Mouse (Mus musculus) left cerebral cortex, adult 9 months (tissue): ENCODE data around the gene Rab5c.

Experiments used
- DNase-seq, 2 experiments: peaks; one replicate each; pipeline ENCODE4 v3.0.0; 2022; ENCODE audit warnings: low spot score in 2 of 2

Gene Rab5c

GRCm38 (mm10) chr11:100702081-100702851 lies 35.7 kb downstream of the Rab5c start:
- DNase-seq, result peak in 1 of 2 experiments; percentile 70

GRCm38 (mm10) chr11:100701301-100701700 lies 36.7 kb downstream of the Rab5c start:
- no peak for DNase-seq

DNA sequence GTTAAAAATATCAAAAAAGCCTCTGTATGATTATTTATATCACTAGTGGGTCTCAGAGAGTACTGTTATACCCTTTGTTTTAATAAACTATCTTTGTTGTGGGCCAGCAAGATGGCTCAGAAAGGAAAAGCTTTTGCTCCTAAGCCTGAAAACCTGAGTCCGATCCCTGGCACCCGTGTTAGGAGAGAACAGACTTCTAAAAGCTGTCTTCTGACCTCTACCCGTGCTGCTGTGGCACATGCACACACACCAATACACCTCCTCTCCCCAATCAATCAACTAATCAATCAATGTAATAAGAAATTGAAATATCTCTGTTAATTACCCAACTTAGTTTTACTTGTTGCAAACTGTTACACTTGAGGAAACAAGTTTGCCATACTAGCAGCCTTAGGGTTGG lies 37.3 kb downstream of the Rab5c start:
- no peak for DNase-seq

DNA sequence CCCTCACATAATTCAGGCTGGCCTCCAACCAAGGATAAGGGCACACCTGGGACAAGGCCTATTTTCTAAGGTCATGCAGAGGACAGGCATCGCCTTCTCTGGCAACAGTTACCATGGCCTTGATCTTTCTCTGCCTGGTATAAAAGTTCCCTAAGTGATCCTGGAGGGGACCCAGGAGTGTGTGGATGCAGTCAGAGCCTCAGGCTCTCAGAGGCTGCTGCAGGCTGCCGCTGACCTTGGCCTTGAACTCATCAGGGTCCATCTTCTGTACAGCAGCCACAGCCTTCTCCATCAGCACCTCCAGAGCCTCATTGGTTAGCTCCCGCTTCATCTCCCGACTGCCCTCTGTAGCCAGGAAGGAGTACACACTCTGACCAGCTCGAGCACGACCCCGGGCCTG lies 40.1 kb downstream of the Rab5c start:
- DNase-seq, result no peak

GRCm38 (mm10) chr11:100694926-100695325 lies 43.1 kb downstream of the Rab5c start:
- DNase-seq, result peak in 1 of 2 experiments; percentile 72

- no peak for DNase-seq
Measured at GRCm38 (mm10) chr11:100693154-100693553, 44.9 kb downstream of the Rab5c start.

- DNase-seq, result no peak
Measured at GRCm38 (mm10) chr11:100692164-100692616, 45.8 kb downstream of the Rab5c start, which contains the start of gene Zfp385c. Gene Zfp385c (minus strand): TSS chr11:100692455.

- DNase-seq, result no peak
Measured at GRCm38 (mm10) chr11:100690389-100690788, 47.6 kb downstream of the Rab5c start.

GRCm38 (mm10) chr11:100688443-100688842 lies 49.6 kb downstream of the Rab5c start:
- DNase-seq, result no peak

- DNase-seq, result no peak
Measured at GRCm38 (mm10) chr11:100687265-100687664, 50.8 kb downstream of the Rab5c start.

GRCm38 (mm10) chr11:100685371-100685770 lies 52.6 kb downstream of the Rab5c start:
- DNase-seq, result no peak

GRCm38 (mm10) chr11:100684084-100684483 lies 53.9 kb downstream of the Rab5c start:
- DNase-seq, result no peak

DNA sequence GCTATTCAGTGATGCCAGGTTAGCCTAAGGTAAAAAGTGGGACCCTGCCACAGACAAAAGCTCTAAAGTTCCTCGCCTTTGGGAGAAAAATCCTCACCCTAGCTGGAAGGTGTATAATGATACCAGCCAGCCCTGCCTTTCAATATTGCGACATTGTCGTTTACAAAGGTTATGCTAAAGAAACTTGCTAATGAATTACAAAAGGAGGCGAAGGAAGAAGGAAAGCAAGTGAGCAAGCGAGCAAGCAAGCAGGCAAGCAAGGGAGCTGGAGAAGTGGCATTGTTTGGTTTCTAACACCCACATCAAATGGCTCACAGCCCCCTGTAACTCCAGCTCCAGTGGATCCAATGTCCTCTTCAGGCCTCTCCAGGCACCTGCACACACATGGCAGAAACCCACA lies 55.5 kb downstream of the Rab5c start:
- DNase-seq, result no peak

- no peak for DNase-seq
Measured at GRCm38 (mm10) chr11:100681826-100682225, 56.2 kb downstream of the Rab5c start.

DNA sequence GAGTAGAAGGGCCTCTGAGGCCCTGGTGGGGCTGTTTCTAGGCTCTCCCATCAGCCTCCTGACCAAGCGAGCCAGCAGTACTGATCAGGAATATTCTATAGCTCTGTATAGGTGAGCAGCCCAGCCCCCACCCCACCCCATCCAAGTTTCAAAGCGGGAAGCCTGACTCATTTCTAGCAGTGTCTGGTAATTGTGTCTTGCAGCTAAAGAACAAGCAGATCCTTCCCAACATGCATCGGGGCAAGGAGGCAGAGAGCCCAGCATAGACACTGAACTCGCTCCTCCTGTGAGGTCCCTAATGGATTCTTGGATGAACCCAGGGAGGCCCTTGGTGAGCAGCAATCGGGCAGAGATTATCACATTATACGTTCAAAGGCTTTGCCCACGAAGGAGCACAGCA lies 60.2 kb downstream of the Rab5c start:
- no peak for DNase-seq

DNA sequence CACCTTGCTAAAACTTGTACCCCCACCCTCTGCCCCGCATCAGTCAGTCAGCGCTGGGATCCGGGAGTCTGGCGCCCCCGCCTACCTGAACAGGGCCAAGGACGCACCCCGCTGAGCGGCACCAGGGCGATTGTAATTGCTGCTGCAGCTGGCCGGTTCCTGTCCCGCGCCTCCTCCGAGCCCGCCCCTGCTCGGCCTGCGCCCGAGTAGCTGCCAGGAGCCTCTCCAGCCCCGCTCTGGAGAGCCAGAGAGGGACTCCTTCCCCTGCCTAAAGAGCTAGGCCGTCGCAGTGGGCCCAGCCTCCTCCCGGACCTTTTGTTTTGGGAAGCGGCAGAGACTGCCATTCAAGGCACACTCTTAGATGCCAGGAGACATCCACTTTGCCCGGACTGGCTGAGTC lies 64.8 kb downstream of the Rab5c start:
- DNase-seq, result no peak

DNA sequence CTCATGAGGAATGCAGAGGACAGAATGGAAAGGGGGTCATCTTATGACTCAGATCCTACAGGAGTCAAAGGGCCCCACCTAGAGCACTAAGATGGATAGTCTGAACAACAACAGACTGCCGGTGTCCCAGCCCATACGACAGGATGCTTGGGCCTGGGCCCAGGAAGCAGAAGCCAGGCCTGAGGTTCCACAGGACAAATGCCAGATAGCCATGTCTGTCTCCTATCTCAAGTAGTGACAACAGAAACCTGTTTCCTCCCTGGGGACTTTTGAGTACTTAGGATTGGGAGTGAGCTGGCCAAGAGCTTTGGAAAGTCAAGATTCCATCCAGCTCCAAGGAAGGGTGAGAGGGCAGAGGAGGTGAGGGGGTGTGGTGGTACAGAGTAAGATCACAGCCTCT lies 66.1 kb downstream of the Rab5c start:
- no peak for DNase-seq

DNA sequence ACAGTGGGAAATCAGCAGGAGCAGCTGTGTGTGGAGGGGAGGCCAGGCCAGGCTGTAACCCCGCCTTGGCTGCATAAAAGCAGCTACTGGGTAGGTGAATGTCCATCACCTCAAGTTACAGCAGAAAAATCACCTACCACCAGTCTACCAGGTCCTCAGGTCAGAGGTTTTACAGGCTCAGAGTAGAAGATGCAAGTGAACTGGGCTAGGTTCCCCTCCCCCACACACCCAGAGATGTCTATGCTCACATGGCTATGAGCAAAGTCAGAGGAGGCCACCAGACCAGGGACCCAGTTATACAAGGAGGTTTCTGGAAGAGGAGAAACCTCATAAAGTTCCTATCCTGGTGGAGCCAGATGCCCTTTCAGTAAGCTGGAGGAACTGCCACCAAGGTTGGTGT lies 67.0 kb downstream of the Rab5c start:
- DNase-seq, result no peak
